Mouse (Mus musculus) ES-E14 (cell line): ENCODE measurements around the gene Fam187b. TPM values are rescaled to one million over a fixed set of nuclear protein-coding genes. Genes with fewer than 3 reads are reported as not detected.

Source experiments
- DNase-seq: peaks from one replicate; pipeline ENCODE4 v3.0.0-alpha.2; 2013; ENCODE audit warnings: low read depth, low spot score
- H3K27ac ChIP-seq: 2 replicates; pipeline ENCODE4 v1.5.1; 2012; ENCODE audit warnings: low read depth, mild to moderate bottlenecking, low read length, moderate library complexity, mixed read lengths; ENCODE audit not compliant: poor library complexity, insufficient read depth, severe bottlenecking
- H3K36me3 ChIP-seq: 2 replicates; pipeline ENCODE4 v1.6.1; 2012; ENCODE audit warnings: mild to moderate bottlenecking, low read length, moderate library complexity, mixed read lengths; ENCODE audit not compliant: control insufficient read depth, poor library complexity, insufficient read depth, severe bottlenecking
- H3K4me1 ChIP-seq, 2 experiments: fragments of 150-350 bp in 1 of 2; sonication (generic) in 1 of 2; 2 replicates each; pipeline ENCODE4 v1.6.1; 2012; ENCODE audit warnings: low read length in 2 of 2, mild to moderate bottlenecking in 1 of 2, mixed read lengths in 1 of 2; ENCODE audit not compliant: control insufficient read depth in 2 of 2, insufficient read depth in 2 of 2, poor library complexity in 1 of 2
- H3K4me3 ChIP-seq, 2 experiments: fragments of 150-350 bp in 1 of 2; sonication (generic) in 1 of 2; 2 replicates each; pipeline ENCODE4 v1.5.1; 2012; ENCODE audit warnings: low read length in 2 of 2, low read depth in 1 of 2, mild to moderate bottlenecking in 1 of 2, mixed read lengths in 1 of 2; ENCODE audit not compliant: insufficient read depth in 1 of 2, poor library complexity in 1 of 2, severe bottlenecking in 1 of 2
- H3K9ac ChIP-seq: 2 replicates; pipeline ENCODE4 v1.6.1; 2012; ENCODE audit warnings: low read depth, mild to moderate bottlenecking, low read length, mixed read lengths; ENCODE audit not compliant: poor library complexity, insufficient read depth, severe bottlenecking
- H3K9me3 ChIP-seq: fragments of 150-350 bp; sonication (generic); 2 replicates; pipeline ENCODE4 v1.6.1; 2012; ENCODE audit warnings: low read depth, mild to moderate bottlenecking, low read length; ENCODE audit not compliant: control insufficient read depth, insufficient read depth
- CHD2 ChIP-seq: IDR thresholded peaks from 2 replicates; pipeline ENCODE4 v1.6.1; 2014; ENCODE audit warnings: mild to moderate bottlenecking, low read depth, low read length, inconsistent platforms
- HCFC1 ChIP-seq: IDR thresholded peaks from 2 replicates; pipeline ENCODE4 v1.6.1; 2012; ENCODE audit warnings: low read length, inconsistent platforms, borderline replicate concordance; ENCODE audit not compliant: insufficient read depth
- MAFK ChIP-seq: IDR thresholded peaks from 2 replicates; pipeline ENCODE4 v1.6.1; 2014; ENCODE audit warnings: mild to moderate bottlenecking, low read depth, low read length, inconsistent platforms; ENCODE audit not compliant: insufficient read depth
- ZC3H11A ChIP-seq: IDR thresholded peaks from 2 replicates; pipeline ENCODE4 v1.6.1; 2012; ENCODE audit warnings: low read depth, mild to moderate bottlenecking, inconsistent platforms, low read length, borderline replicate concordance
- ZNF384 ChIP-seq: IDR thresholded peaks from 2 replicates; pipeline ENCODE4 v1.6.1; 2012; ENCODE audit warnings: low read depth, low read length, inconsistent platforms
- in situ Hi-C, 2 experiments: fragments of 600-800 bp; cut with MboI; formaldehyde crosslinking; loops; one replicate each; pipeline ENCODE4 v1.15.1; 2025; ENCODE audit warnings: low sequenced_read_pairs in 2 of 2, inconsistent platforms in 1 of 2; ENCODE audit not compliant: unreplicated experiment in 2 of 2
- total RNA-seq: library from RNA; depleted of rRNA; stranded (reverse); fragments of 300-350 nt; gene quantifications from 2 replicates; pipeline ENCODE4 v1.2.3, GENCODE M21; 2012

Gene Fam187b
- total RNA-seq, 1 experiment: 0.67 TPM

- Histone ChIP-seq H3K4me1 (peaks cover 0 to 6% of the 10 kb centered on the region in 2 experiments; a peak in 1 of 4 replicates), H3K36me3 (no peaks in the 10 kb centered on the region), H3K9me3 (no peaks in the 10 kb centered on the region), H3K27ac (no peak overlapping the region), H3K9ac (no peak overlapping the region), H3K4me3 (no peak overlapping the region)
- DNase-seq: peak; percentile 63
- in situ Hi-C loops: no loop called here
- peak; percentile 97 for TF ChIP-seq ZNF384
- TF ChIP-seq MAFK: no peak
- TF ChIP-seq ZC3H11A: no peak
Measured at GRCm38 (mm10) chr7:31030717-31031116, 57.1 kb downstream of the Fam187b start.

- Histone ChIP-seq H3K4me3 (no peak overlapping the region), H3K4me1 (peaks cover 0 to 7% of the 10 kb centered on the region in 2 experiments; a peak in 1 of 4 replicates), H3K9me3 (no peaks in the 10 kb centered on the region), H3K36me3 (no peaks in the 10 kb centered on the region), H3K9ac (no peak overlapping the region), H3K27ac (no peak overlapping the region)
- TF ChIP-seq CHD2 (no peak), MAFK (no peak), HCFC1 (no peak), ZNF384 (no peak), ZC3H11A (no peak)
- in situ Hi-C loops: no loop called here
- no peak for DNase-seq
Measured at GRCm38 (mm10) chr7:31031731-31032130, 58.1 kb downstream of the Fam187b start.

DNA sequence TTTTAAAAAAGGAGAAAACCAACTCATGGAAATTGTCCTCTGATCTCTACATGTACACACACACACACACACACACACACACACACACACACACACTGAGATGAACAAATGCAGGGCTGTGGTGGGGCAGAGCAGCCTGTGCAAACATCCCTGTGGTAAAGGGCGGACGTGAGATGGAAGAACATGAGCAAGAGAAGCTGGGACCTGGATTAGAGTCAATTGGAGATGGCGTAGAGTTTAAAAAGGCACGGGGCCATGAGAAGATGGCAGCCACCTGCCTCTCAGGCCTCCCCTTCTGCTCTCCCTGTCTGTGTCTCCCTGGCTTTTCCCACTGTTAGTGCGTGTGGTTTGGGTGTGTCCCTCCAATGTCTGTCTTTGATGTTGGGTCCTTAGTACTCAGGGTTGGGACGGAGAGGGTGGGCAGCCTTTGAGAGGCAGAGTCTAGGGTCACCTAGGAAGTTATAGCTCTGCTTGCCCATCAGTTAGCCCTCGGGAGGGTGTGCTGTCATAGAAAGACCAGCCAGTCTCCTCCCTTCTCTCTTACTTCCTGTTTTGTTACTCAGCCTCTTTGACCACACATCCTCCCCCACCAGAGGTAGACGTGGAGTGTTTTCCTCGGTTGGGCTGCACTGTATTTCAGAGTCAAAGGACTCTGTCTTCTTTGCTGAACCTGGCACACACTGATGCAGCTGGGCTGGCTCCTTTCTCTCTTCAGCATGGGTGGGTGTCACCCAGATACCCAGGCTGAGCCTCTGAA is 60.0 kb downstream of the Fam187b start:
- Histone ChIP-seq H3K9ac (no peak overlapping the region), H3K4me1 (peaks cover 0 to 11% of the 10 kb centered on the region in 2 experiments; a peak in 1 of 4 replicates), H3K36me3 (no peaks in the 10 kb centered on the region), H3K9me3 (no peaks in the 10 kb centered on the region), H3K4me3 (no peak overlapping the region), H3K27ac (no peak overlapping the region)
- no peak for DNase-seq
- in situ Hi-C loops: no loop called here
- no peak for TF ChIP-seq HCFC1
- no peak for TF ChIP-seq ZNF384
- no peak for TF ChIP-seq ZC3H11A
- no peak for TF ChIP-seq MAFK
- no peak for TF ChIP-seq CHD2

DNA sequence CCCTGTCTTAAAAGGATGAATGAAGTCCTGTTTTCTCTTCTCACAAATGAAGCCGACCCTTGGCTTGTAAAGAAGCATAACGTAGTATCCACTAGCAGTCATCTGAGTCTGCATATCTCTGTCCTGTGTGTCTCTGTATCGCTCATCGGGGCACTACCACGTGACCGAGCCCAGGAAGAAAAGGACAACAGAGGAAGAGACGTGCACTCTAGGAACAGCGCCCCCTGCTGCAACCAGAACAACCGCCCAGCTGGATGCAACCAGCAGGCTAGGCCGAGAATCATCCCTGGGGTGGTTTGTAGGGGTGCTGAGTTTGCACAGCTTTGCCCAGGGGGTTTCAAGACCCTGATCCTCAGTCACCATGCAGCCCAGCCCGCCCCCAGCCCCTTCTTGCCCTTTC is 61.2 kb downstream of the Fam187b start:
- no peaks in the 10 kb centered on the region for H3K9me3 ChIP-seq
- no peak overlapping the region for H3K27ac ChIP-seq
- H3K4me1 ChIP-seq: peaks cover 0 to 11% of the 10 kb centered on the region in 2 experiments; a peak in 1 of 4 replicates
- no peak overlapping the region for H3K4me3 ChIP-seq
- in situ Hi-C loops: no loop called here
- no peak overlapping the region for H3K9ac ChIP-seq
- H3K36me3 ChIP-seq: no peaks in the 10 kb centered on the region
- TF ChIP-seq MAFK (no peak), HCFC1 (no peak), CHD2 (no peak), ZC3H11A (no peak), ZNF384 (no peak)
- no peak for DNase-seq
